Mouse (Mus musculus): Measurements from ENCODE around the gene Hoxa5. TPM values are rescaled to one million over a fixed set of nuclear protein-coding genes. Genes with fewer than 3 reads are reported as not detected.

Gene Hoxa5
- polyA plus RNA-seq, 1 experiment from 2014 or later, result 15.7 TPM

DNA sequence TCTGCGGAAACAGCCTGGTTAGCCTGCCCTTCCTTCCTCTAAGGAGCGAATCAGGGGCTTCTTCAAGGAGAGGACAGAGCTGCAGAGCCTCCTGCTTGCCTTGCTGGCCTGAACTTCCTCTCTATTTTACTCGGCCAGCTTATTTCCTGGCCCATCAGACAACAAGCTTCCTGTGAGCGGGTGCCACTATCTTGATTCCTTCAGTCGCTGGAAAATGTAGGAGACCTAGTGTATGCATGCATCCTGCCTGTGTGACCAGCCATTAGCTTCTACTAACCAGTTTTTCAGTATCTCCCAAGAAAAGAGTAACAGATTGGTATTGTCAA is 33.5 kb downstream of the Hoxa5 start:
- 21% methylated on average over 5 of the region's 5 CpGs for WGBS
- peaks cover 15% of the 10 kb centered on the region; the same call in 1 of the 2 replicates for H3K36me3 ChIP-seq (ENCODE audit: control insufficient read depth, insufficient read depth, low read length)
- peak overlapping the region; percentile 44 for H3K9ac ChIP-seq (ENCODE audit: low read depth, low read length)
- peaks cover 72% of the 10 kb centered on the region for H3K4me1 ChIP-seq (ENCODE audit: control insufficient read depth, insufficient read depth, low read length)
- H3K27me3 ChIP-seq (ENCODE audit: control insufficient read depth, insufficient read depth, low read length), result no peaks in the 10 kb centered on the region; the same call in 1 of the 2 replicates
- peak overlapping the region; percentile 32 for H3K4me2 ChIP-seq (replicated peaks; ENCODE audit: low read depth, low read length)
- no peaks in the 10 kb centered on the region for H3K9me3 ChIP-seq (ENCODE audit: control insufficient read depth, low read length)
- no peak overlapping the region for H3K4me3 ChIP-seq (ENCODE audit: low read length)
- ATAC-seq (ENCODE audit: low FRiP score, low TSS enrichment), result no peak
- peak overlapping the region; percentile 97 for H3K27ac ChIP-seq (ENCODE audit: low read depth, low read length)

DNA sequence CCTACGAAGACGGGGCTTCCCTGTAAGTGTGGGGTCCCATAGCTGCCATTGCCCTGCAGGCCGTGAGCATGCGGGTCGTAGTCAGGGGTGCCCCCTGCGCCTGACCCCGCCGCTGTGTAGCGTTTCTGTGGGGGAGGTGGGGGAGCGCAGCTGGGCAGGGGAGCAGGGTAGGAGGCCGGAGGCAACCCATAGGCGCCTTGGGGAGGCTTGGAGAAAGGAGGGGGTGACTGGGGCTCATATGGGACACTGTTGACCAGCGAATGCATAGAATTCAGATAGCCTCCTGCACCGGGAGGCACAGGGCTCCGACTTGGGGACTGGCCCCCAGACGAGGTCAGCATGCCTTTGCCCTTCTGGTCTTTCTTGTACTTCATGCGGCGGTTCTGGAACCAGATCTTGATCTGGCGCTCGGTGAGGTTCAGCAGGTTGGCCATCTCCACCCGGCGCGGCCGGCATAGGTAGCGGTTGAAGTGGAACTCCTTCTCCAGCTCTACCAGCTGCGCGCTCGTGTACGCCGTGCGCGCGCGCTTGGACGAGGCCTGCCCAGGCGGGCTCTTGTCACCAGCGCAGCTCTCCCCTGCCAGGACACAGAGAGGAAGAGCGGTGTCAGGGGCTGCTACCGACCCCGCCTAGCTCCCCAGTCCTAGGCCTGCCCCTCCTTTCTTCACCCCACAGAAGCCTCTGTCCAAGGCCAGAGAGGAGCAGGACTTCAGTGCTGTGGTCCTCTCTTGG is 34.1 kb downstream of the Hoxa5 start:
- Histone ChIP-seq H3K27me3 (ENCODE audit: control insufficient read depth, insufficient read depth, low read length) (no peaks in the 10 kb centered on the region; the same call in 1 of the 2 replicates), H3K4me2 (replicated peaks; ENCODE audit: low read depth, low read length) (peak overlapping the region; percentile 32), H3K9ac (ENCODE audit: low read depth, low read length) (peak overlapping the region; percentile 44), H3K9me3 (ENCODE audit: control insufficient read depth, low read length) (no peaks in the 10 kb centered on the region), H3K27ac (ENCODE audit: low read depth, low read length) (peak overlapping the region; percentile 97), H3K4me1 (ENCODE audit: control insufficient read depth, insufficient read depth, low read length) (peaks cover 76% of the 10 kb centered on the region), H3K36me3 (ENCODE audit: control insufficient read depth, insufficient read depth, low read length) (peaks cover 15% of the 10 kb centered on the region; the same call in 1 of the 2 replicates), H3K4me3 (ENCODE audit: low read length) (0 out of 2 replicates have a peak overlapping the region, but pooled peaks have one; percentile 9)
- WGBS, result 15% methylated on average over 40 of the region's 40 CpGs
- 0 out of 2 replicates have a peak, but pooled peaks have one; percentile 6 for ATAC-seq (ENCODE audit: low FRiP score, low TSS enrichment)

DNA sequence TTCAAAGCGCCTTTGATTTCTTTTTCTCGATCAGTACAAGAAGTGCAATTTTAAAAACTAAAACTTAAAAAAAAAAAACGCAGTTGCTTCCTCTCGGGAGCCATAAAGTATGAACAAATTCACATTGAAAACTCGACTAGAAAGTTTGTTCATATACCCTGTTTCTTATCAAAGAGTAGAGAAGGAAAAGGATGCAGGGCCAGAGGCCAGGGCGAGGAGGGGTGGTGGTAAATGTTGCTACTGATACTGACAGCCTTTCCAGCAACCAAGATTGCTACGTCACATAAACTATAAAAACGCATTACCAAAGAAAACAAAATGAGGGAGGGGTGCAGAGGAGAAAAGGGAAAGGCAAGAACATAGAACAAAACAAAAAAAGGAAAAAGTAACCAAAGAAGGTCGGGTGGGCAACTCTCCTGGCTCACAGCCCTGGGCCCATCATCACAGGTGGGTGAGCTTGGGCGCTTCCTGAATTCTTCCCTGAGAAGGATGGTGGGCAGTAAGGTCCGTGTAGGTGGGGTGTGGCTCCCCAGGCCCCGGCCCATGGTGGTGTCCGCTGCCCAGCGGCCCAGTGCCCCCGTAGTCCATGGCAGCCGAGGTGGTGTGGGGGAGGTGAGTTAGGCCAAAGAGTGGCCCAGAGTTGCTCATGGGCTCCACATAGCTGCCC is 34.8 kb downstream of the Hoxa5 start:
- peak overlapping the region; percentile 44; the same call in 1 of the 2 replicates for H3K9ac ChIP-seq (ENCODE audit: low read depth, low read length)

DNA sequence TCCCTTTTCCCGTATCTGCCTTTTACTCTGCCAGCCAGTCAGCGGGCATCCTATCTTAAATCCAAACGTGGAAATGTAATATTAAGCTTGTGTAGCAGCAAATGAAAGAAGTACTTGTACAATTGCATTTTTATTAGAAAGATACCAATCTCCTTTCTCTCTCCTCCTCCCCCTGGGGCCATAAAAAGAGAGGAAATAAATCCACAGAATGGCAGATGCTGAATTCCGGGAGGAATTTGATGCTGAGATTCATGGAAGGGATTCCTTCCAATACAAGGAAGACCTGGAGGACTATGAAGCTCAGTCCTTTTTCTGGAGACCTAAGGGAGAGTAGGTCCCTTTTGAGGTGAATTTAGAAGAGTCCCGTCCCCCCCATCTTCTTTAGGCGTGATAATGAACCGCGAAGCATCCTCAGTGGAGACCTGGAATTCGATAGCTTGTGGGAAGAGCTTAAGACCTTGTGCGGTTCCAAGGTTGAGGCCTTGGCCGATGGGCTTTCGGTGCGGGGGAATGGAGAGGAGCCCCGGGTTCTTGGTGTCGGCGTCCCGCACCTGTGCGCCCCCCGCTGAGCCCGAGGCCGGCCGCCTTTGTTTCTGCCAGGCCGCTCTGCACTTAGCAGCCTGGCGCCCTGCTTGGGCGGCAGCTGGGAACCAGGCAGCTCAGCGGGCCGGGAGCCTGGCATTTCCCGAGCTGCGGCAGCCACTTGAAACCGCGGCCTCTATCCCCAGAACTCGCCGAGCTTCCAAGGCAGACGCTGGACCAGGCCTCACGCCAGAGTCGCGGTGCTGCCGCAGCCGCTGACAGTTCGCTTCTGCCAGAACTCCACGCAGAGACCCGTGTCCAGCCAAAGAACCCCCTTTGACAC is 36.0 kb downstream of the Hoxa5 start:
- Histone ChIP-seq H3K36me3 (ENCODE audit: control insufficient read depth, insufficient read depth, low read length) (peaks cover 15% of the 10 kb centered on the region; the same call in 1 of the 2 replicates), H3K4me2 (replicated peaks; ENCODE audit: low read depth, low read length) (peak overlapping the region; percentile 49), H3K4me3 (ENCODE audit: low read length) (peak overlapping the region; percentile 24), H3K9me3 (ENCODE audit: control insufficient read depth, low read length) (no peaks in the 10 kb centered on the region), H3K4me1 (ENCODE audit: control insufficient read depth, insufficient read depth, low read length) (peaks cover 89% of the 10 kb centered on the region), H3K9ac (ENCODE audit: low read depth, low read length) (peak overlapping the region; percentile 71), H3K27ac (ENCODE audit: low read depth, low read length) (peak overlapping the region; percentile 90), H3K27me3 (ENCODE audit: control insufficient read depth, insufficient read depth, low read length) (no peaks in the 10 kb centered on the region; the same call in 1 of the 2 replicates)
- ATAC-seq (ENCODE audit: low FRiP score, low TSS enrichment), result no peak
- WGBS, result 4% methylated on average over 41 of the region's 42 CpGs

More for the DNA sequence above, 34.8 kb downstream of the Hoxa5 start:
- Histone ChIP-seq H3K27ac (ENCODE audit: low read depth, low read length) (peak overlapping the region; percentile 97), H3K4me1 (ENCODE audit: control insufficient read depth, insufficient read depth, low read length) (peaks cover 82% of the 10 kb centered on the region), H3K27me3 (ENCODE audit: control insufficient read depth, insufficient read depth, low read length) (no peaks in the 10 kb centered on the region; the same call in 1 of the 2 replicates), H3K4me2 (replicated peaks; ENCODE audit: low read depth, low read length) (peak overlapping the region; percentile 32), H3K4me3 (ENCODE audit: low read length) (no peak overlapping the region), H3K9me3 (ENCODE audit: control insufficient read depth, low read length) (no peaks in the 10 kb centered on the region), H3K36me3 (ENCODE audit: control insufficient read depth, insufficient read depth, low read length) (peaks cover 15% of the 10 kb centered on the region; the same call in 1 of the 2 replicates)
- no peak for ATAC-seq (ENCODE audit: low FRiP score, low TSS enrichment)
- 24% methylated on average over 16 of the region's 16 CpGs for WGBS

DNA sequence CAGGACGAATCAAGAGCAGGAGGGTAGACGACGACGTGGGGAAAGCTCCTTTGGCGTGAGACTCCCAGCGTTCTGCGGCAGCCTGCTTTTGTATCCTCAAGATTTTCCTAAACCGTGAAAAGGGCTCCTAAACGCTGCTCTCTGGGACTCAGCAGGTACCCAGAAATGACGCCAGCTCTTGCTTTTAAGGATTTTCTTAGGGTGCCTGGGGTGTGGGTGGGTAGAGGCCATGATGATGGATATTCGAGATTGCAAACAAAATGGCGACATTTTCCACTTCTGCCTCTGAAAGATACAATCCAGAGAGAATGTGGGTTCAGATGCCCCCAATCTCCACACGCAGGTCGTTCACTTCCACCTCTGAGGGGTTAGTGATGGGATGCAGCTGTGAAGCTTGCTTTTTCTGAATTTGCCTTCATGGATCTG is 36.6 kb downstream of the Hoxa5 start:
- Histone ChIP-seq H3K4me3 (ENCODE audit: low read length) (no peak overlapping the region), H3K9ac (ENCODE audit: low read depth, low read length) (peak overlapping the region; percentile 32; the same call in 1 of the 2 replicates), H3K4me1 (ENCODE audit: control insufficient read depth, insufficient read depth, low read length) (peaks cover 89% of the 10 kb centered on the region), H3K27me3 (ENCODE audit: control insufficient read depth, insufficient read depth, low read length) (no peaks in the 10 kb centered on the region; the same call in 1 of the 2 replicates), H3K4me2 (replicated peaks; ENCODE audit: low read depth, low read length) (peak overlapping the region; percentile 49), H3K27ac (ENCODE audit: low read depth, low read length) (peak overlapping the region; percentile 90), H3K9me3 (ENCODE audit: control insufficient read depth, low read length) (no peaks in the 10 kb centered on the region), H3K36me3 (ENCODE audit: control insufficient read depth, insufficient read depth, low read length) (peaks cover 15% of the 10 kb centered on the region; the same call in 1 of the 2 replicates)
- no peak for ATAC-seq (ENCODE audit: low FRiP score, low TSS enrichment)
- 24% methylated on average over 14 of the region's 14 CpGs for WGBS

DNA sequence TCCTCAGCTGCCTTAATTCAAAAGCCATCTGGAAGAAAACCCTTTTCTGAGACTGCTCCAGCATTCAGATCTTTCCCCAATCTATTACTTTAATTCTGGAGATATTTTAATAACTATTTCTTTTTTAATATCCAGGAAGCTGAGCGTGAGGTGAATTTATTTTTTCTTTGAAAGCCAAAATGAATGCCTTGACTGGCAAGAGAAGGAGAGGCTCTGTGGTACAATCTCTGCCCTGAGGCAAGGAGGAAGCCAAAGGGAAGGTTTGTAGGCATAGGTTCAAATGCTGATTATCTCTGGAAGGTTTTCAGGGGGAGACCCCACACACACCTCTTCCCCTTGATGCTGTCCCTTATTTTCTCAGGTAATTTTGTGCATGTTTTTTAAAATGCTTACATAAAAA is 37.2 kb downstream of the Hoxa5 start:
- H3K9me3 ChIP-seq (ENCODE audit: control insufficient read depth, low read length), result no peaks in the 10 kb centered on the region
- H3K36me3 ChIP-seq (ENCODE audit: control insufficient read depth, insufficient read depth, low read length), result peaks cover 15% of the 10 kb centered on the region; the same call in 1 of the 2 replicates
- H3K27ac ChIP-seq (ENCODE audit: low read depth, low read length), result peak overlapping the region; percentile 90
- no peak overlapping the region for H3K4me3 ChIP-seq (ENCODE audit: low read length)
- H3K4me2 ChIP-seq (replicated peaks; ENCODE audit: low read depth, low read length), result peak overlapping the region; percentile 19; the same call in 1 of the 2 replicates
- H3K4me1 ChIP-seq (ENCODE audit: control insufficient read depth, insufficient read depth, low read length), result peaks cover 88% of the 10 kb centered on the region
- ATAC-seq (ENCODE audit: low FRiP score, low TSS enrichment), result no peak
- H3K27me3 ChIP-seq (ENCODE audit: control insufficient read depth, insufficient read depth, low read length), result no peaks in the 10 kb centered on the region; the same call in 1 of the 2 replicates
- H3K9ac ChIP-seq (ENCODE audit: low read depth, low read length), result peak overlapping the region; percentile 32; the same call in 1 of the 2 replicates
- 41% methylated on average over 1 of the region's 1 CpGs for WGBS

DNA sequence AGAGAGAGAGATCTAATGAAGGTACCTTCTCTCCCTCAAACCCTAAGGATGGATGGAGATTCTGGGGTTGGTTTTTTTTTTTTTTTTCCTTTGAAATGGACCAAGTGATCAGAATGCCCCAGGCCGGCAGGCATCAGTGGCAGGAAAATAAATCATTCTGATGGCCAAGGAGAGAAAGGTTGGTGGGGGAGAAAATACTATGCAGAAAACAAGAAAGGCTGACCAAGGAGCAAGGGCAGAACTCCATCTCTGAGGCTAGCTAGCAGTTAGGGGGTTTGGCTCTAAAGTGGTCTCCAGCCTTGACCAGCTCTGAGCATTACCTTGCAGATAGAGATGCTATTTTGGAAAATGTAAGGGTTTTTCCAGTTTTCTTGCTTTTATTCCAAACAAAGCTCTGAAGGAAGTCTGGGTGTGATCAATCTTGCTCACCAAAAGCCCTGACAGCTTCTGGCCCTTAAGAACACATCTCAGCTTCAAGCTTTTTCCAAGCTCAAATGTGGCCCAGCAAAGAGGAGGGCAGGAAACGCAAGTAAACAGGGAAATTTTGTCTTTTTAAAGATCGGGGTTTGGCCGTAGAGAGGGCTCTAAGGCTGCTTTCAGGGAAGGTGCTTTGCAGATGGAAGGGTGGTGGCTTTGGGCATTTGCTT is 37.8 kb downstream of the Hoxa5 start:
- Histone ChIP-seq H3K27me3 (ENCODE audit: control insufficient read depth, insufficient read depth, low read length) (no peaks in the 10 kb centered on the region; the same call in 1 of the 2 replicates), H3K9me3 (ENCODE audit: control insufficient read depth, low read length) (no peaks in the 10 kb centered on the region), H3K36me3 (ENCODE audit: control insufficient read depth, insufficient read depth, low read length) (peaks cover 15% of the 10 kb centered on the region; the same call in 1 of the 2 replicates), H3K4me1 (ENCODE audit: control insufficient read depth, insufficient read depth, low read length) (peaks cover 88% of the 10 kb centered on the region), H3K27ac (ENCODE audit: low read depth, low read length) (peak overlapping the region; percentile 90), H3K4me3 (ENCODE audit: low read length) (no peak overlapping the region; the same call in 1 of the 2 replicates), H3K9ac (ENCODE audit: low read depth, low read length) (peak overlapping the region; percentile 32; the same call in 1 of the 2 replicates), H3K4me2 (replicated peaks; ENCODE audit: low read depth, low read length) (peak overlapping the region; percentile 19; the same call in 1 of the 2 replicates)
- no peak for ATAC-seq (ENCODE audit: low FRiP score, low TSS enrichment)
- WGBS, result 20% methylated on average over 4 of the region's 4 CpGs

Data from kidney, embryonic 14.5 days (tissue).